Mouse (Mus musculus) left cerebral cortex, adult 2 months (tissue): ENCODE data around the gene Tnfaip8l3. TPM values are rescaled to one million over a fixed set of nuclear protein-coding genes. Genes with fewer than 3 reads are reported as not detected.

ENCODE experiments used
- DNase-seq, 2 experiments: peaks; one replicate each; pipeline ENCODE4 v3.0.0; 2021 to 2022; ENCODE audit warnings: low spot score in 2 of 2, mixed read lengths in 1 of 2; ENCODE audit errors: extremely low spot score in 1 of 2
- H3K27ac ChIP-seq: fragments of 200-600 bp; 2 replicates; pipeline ENCODE4 v1.8.1; 2022
- H3K4me3 ChIP-seq: fragments of 200-600 bp; 2 replicates; pipeline ENCODE4 v1.8.1; 2022
- CTCF ChIP-seq: fragments of 200-600 bp; IDR thresholded peaks from 2 replicates; pipeline ENCODE4 v1.8.1; 2022; ENCODE audit warnings: antibody characterized with exemption, mild to moderate bottlenecking, moderate library complexity
- intact Hi-C: fragments of 180-260 bp; cut with DNase I; formaldehyde crosslinking; loops from one replicate; pipeline ENCODE4 v1.15.1; 2025
- total RNA-seq, 2 experiments: library from RNA; stranded (reverse); gene quantifications; 2 replicates each; pipeline ENCODE4 v1.2.3; 2021

The Tnfaip8l3 gene
- total RNA-seq, 2 experiments from 2014 or later = 7.9 to 8.6 TPM

DNA sequence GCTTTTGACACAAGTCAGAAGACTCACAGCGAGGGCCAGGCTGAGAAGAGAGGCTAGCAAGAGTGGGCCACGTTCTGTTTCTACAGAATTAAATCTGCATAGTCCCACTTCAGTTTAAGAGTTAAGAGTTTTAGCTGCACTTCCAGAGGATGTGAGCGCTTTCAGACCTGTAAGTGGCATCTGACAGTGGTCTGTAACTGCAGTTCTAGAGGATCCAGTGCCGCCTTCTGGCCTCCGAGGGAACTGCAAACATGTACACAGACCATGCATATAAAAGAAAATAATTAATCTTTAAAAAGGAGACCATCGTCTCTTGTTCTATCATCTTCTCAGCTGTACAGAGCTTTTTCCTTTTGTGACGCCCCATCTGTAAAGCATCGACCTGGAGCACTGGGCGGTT, 83.3 kb downstream of the Tnfaip8l3 start:
- Histone ChIP-seq H3K27ac (no peak overlapping the region), H3K4me3 (no peak overlapping the region)
- peak; percentile 72 for TF ChIP-seq CTCF
- intact Hi-C loops = loop anchor here (10.0 kb wide), 2 partner anchors 50 to 310 kb away; partner anchors contain the start of gene Cul5
- DNase-seq = peak in 1 of 2 experiments; percentile 43

DNA sequence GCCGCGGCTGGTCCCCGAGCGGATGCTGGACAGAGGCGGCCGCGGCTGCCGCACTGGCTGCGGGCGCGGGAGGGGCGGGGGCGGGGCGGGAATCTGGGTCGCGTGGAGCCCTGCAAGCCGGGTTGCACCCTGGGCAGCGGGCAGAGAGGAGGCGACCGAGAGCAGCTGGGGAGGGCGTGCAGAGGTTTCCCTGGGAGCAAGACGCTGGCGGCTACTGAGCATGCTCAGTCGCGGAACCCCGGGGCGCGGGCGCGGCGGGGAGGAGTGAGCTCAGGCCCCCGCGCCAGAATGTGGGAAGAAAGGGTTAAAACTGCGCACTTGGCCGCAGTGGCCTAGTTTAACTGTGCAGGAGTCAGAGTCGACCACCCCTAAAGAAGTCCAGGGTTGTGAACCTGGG, 93.1 kb downstream of the Tnfaip8l3 start, which contains the start of gene Elmod1:
Gene Elmod1, minus strand, starts transcription at position 180 of the 397 bp plus-strand sequence.
- intact Hi-C loops = no loop called here
- H3K27ac ChIP-seq = peak within 1 kb of the TSS; percentile 95
- peak within 1 kb of the TSS; percentile 89 for H3K4me3 ChIP-seq
- TF ChIP-seq CTCF = peak; percentile 52
- DNase-seq = peak; percentile 80 to 81

GRCm38 (mm10) chr9:53974328-53975121, 93.7 kb downstream of the Tnfaip8l3 start:
- intact Hi-C loops = no loop called here
- H3K27ac ChIP-seq = peak overlapping the region; percentile 95
- DNase-seq = peak; percentile 42
- no peak for TF ChIP-seq CTCF
- peak overlapping the region; percentile 89 for H3K4me3 ChIP-seq

GRCm38 (mm10) chr9:53973929-53974327, 94.3 kb downstream of the Tnfaip8l3 start:
- Histone ChIP-seq H3K4me3 (peak overlapping the region; percentile 89), H3K27ac (peak overlapping the region; percentile 95)
- no peak for TF ChIP-seq CTCF
- DNase-seq = no peak
- intact Hi-C loops = no loop called here

Other genes starting within 250 kb of the Tnfaip8l3 start
- not detected for gene Sln, start 218.2 kb downstream of the Tnfaip8l3 start, total RNA-seq
- gene Elmod1, start 93.1 kb downstream of the Tnfaip8l3 start, total RNA-seq = 100 to 1,000 TPM; 173 to 176 TPM
- under 1 TPM; 0.14 to 0.37 TPM for gene Cyp19a1, start 199.7 kb upstream of the Tnfaip8l3 start, total RNA-seq
- under 1 TPM; 0.86 to 0.87 TPM for gene Gldn, start 218.1 kb upstream of the Tnfaip8l3 start, total RNA-seq